Mouse (Mus musculus): ENCODE data around the gene Ubb. TPM values are rescaled to one million over a fixed set of nuclear protein-coding genes. Genes with fewer than 3 reads are reported as not detected.

Gene Ubb
- polyA plus RNA-seq, 1 experiment from 2014 or later, result 4,568 TPM

- no peak for ATAC-seq
- Histone ChIP-seq H3K27ac (ENCODE audit: low read depth, low read length) (no peak overlapping the region), H3K4me3 (ENCODE audit: low read length) (no peak overlapping the region), H3K4me1 (ENCODE audit: control insufficient read depth, insufficient read depth, low read depth, low read length) (no peaks in the 10 kb centered on the region; the same call in none of the 2 replicates), H3K9me3 (ENCODE audit: control insufficient read depth, low read length) (no peaks in the 10 kb centered on the region), H3K9ac (ENCODE audit: low read depth, low read length) (no peak overlapping the region), H3K36me3 (ENCODE audit: control insufficient read depth, insufficient read depth, low read length) (no peaks in the 10 kb centered on the region), H3K4me2 (ENCODE audit: low read length) (no peak overlapping the region; the same call in 1 of the 2 replicates), H3K27me3 (replicated peaks; ENCODE audit: control insufficient read depth, insufficient read depth, low read length) (no peaks in the 10 kb centered on the region)
- WGBS, result 77% methylated on average over 4 of the region's 4 CpGs
Observed at GRCm38 (mm10) chr11:62574703-62575085, 23.7 kb downstream of the Ubb start.

GRCm38 (mm10) chr11:62575297-62575658, 24.3 kb downstream of the Ubb start:
- Histone ChIP-seq H3K4me3 (ENCODE audit: low read length) (peak overlapping the region; percentile 58), H3K27me3 (replicated peaks; ENCODE audit: control insufficient read depth, insufficient read depth, low read length) (no peaks in the 10 kb centered on the region), H3K4me2 (ENCODE audit: low read length) (peak overlapping the region; percentile 94), H3K9me3 (ENCODE audit: control insufficient read depth, low read length) (no peaks in the 10 kb centered on the region), H3K36me3 (ENCODE audit: control insufficient read depth, insufficient read depth, low read length) (no peaks in the 10 kb centered on the region), H3K27ac (ENCODE audit: low read depth, low read length) (peak overlapping the region; percentile 80), H3K9ac (ENCODE audit: low read depth, low read length) (peak overlapping the region; percentile 80), H3K4me1 (ENCODE audit: control insufficient read depth, insufficient read depth, low read depth, low read length) (no peaks in the 10 kb centered on the region; the same call in none of the 2 replicates)
- WGBS, result under 1% methylated on average over 9 of the region's 9 CpGs
- peak; percentile 80 for ATAC-seq

GRCm38 (mm10) chr11:62575659-62576438, 24.9 kb downstream of the Ubb start:
- peak; percentile 78 for ATAC-seq
- Histone ChIP-seq H3K4me3 (ENCODE audit: low read length) (peak overlapping the region; percentile 58), H3K9ac (ENCODE audit: low read depth, low read length) (peak overlapping the region; percentile 80), H3K9me3 (ENCODE audit: control insufficient read depth, low read length) (no peaks in the 10 kb centered on the region), H3K4me2 (ENCODE audit: low read length) (peak overlapping the region; percentile 94), H3K27me3 (replicated peaks; ENCODE audit: control insufficient read depth, insufficient read depth, low read length) (no peaks in the 10 kb centered on the region), H3K36me3 (ENCODE audit: control insufficient read depth, insufficient read depth, low read length) (no peaks in the 10 kb centered on the region), H3K27ac (ENCODE audit: low read depth, low read length) (peak overlapping the region; percentile 80), H3K4me1 (ENCODE audit: control insufficient read depth, insufficient read depth, low read depth, low read length) (no peaks in the 10 kb centered on the region; the same call in none of the 2 replicates)
- WGBS, result 3% methylated on average over 27 of the region's 27 CpGs

GRCm38 (mm10) chr11:62576530-62577152, 25.7 kb downstream of the Ubb start:
- Histone ChIP-seq H3K9me3 (ENCODE audit: control insufficient read depth, low read length) (no peaks in the 10 kb centered on the region), H3K27me3 (replicated peaks; ENCODE audit: control insufficient read depth, insufficient read depth, low read length) (no peaks in the 10 kb centered on the region), H3K4me3 (ENCODE audit: low read length) (peak overlapping the region; percentile 58), H3K9ac (ENCODE audit: low read depth, low read length) (peak overlapping the region; percentile 80), H3K4me2 (ENCODE audit: low read length) (peak overlapping the region; percentile 94), H3K27ac (ENCODE audit: low read depth, low read length) (peak overlapping the region; percentile 80), H3K36me3 (ENCODE audit: control insufficient read depth, insufficient read depth, low read length) (no peaks in the 10 kb centered on the region), H3K4me1 (ENCODE audit: control insufficient read depth, insufficient read depth, low read depth, low read length) (no peaks in the 10 kb centered on the region; the same call in none of the 2 replicates)
- WGBS, result 56% methylated on average over 16 of the region's 16 CpGs
- ATAC-seq, result 0 out of 2 replicates have a peak, but pooled peaks have one; percentile 7

- H3K9ac ChIP-seq (ENCODE audit: low read depth, low read length), result no peak overlapping the region
- H3K4me2 ChIP-seq (ENCODE audit: low read length), result no peak overlapping the region
- H3K4me3 ChIP-seq (ENCODE audit: low read length), result no peak overlapping the region
- no peaks in the 10 kb centered on the region for H3K4me1 ChIP-seq (ENCODE audit: control insufficient read depth, insufficient read depth, low read depth, low read length)
- H3K27ac ChIP-seq (ENCODE audit: low read depth, low read length), result no peak overlapping the region
- H3K27me3 ChIP-seq (replicated peaks; ENCODE audit: control insufficient read depth, insufficient read depth, low read length), result no peaks in the 10 kb centered on the region
- 58% methylated on average over 6 of the region's 6 CpGs for WGBS
- no peak for ATAC-seq
- H3K9me3 ChIP-seq (ENCODE audit: control insufficient read depth, low read length), result no peaks in the 10 kb centered on the region
- H3K36me3 ChIP-seq (ENCODE audit: control insufficient read depth, insufficient read depth, low read length), result peaks cover 13% of the 10 kb centered on the region
Observed at GRCm38 (mm10) chr11:62583031-62583430, 32.1 kb downstream of the Ubb start.

- no peak overlapping the region for H3K27ac ChIP-seq (ENCODE audit: low read depth, low read length)
- H3K4me2 ChIP-seq (ENCODE audit: low read length), result no peak overlapping the region
- no peak overlapping the region for H3K4me3 ChIP-seq (ENCODE audit: low read length)
- 81% methylated on average over 9 of the region's 9 CpGs for WGBS
- peaks cover 13% of the 10 kb centered on the region for H3K36me3 ChIP-seq (ENCODE audit: control insufficient read depth, insufficient read depth, low read length)
- no peaks in the 10 kb centered on the region for H3K9me3 ChIP-seq (ENCODE audit: control insufficient read depth, low read length)
- no peak overlapping the region for H3K9ac ChIP-seq (ENCODE audit: low read depth, low read length)
- no peak for ATAC-seq
- H3K27me3 ChIP-seq (replicated peaks; ENCODE audit: control insufficient read depth, insufficient read depth, low read length), result no peaks in the 10 kb centered on the region
- no peaks in the 10 kb centered on the region for H3K4me1 ChIP-seq (ENCODE audit: control insufficient read depth, insufficient read depth, low read depth, low read length)
Observed at GRCm38 (mm10) chr11:62584671-62585206, 33.8 kb downstream of the Ubb start.

- Histone ChIP-seq H3K4me1 (ENCODE audit: control insufficient read depth, insufficient read depth, low read depth, low read length) (no peaks in the 10 kb centered on the region), H3K27me3 (replicated peaks; ENCODE audit: control insufficient read depth, insufficient read depth, low read length) (no peaks in the 10 kb centered on the region), H3K4me3 (ENCODE audit: low read length) (no peak overlapping the region), H3K36me3 (ENCODE audit: control insufficient read depth, insufficient read depth, low read length) (peaks cover 16% of the 10 kb centered on the region), H3K4me2 (ENCODE audit: low read length) (no peak overlapping the region), H3K27ac (ENCODE audit: low read depth, low read length) (no peak overlapping the region), H3K9ac (ENCODE audit: low read depth, low read length) (no peak overlapping the region), H3K9me3 (ENCODE audit: control insufficient read depth, low read length) (no peaks in the 10 kb centered on the region)
- WGBS, result 86% methylated on average over 5 of the region's 5 CpGs
- no peak for ATAC-seq
Observed at GRCm38 (mm10) chr11:62587034-62587433, 36.1 kb downstream of the Ubb start.

GRCm38 (mm10) chr11:62589391-62589790, 38.4 kb downstream of the Ubb start:
- Histone ChIP-seq H3K36me3 (ENCODE audit: control insufficient read depth, insufficient read depth, low read length) (peaks cover 19% of the 10 kb centered on the region), H3K27me3 (replicated peaks; ENCODE audit: control insufficient read depth, insufficient read depth, low read length) (no peaks in the 10 kb centered on the region), H3K4me1 (ENCODE audit: control insufficient read depth, insufficient read depth, low read depth, low read length) (no peaks in the 10 kb centered on the region), H3K9ac (ENCODE audit: low read depth, low read length) (no peak overlapping the region), H3K27ac (ENCODE audit: low read depth, low read length) (no peak overlapping the region), H3K4me2 (ENCODE audit: low read length) (no peak overlapping the region), H3K9me3 (ENCODE audit: control insufficient read depth, low read length) (no peaks in the 10 kb centered on the region), H3K4me3 (ENCODE audit: low read length) (no peak overlapping the region)
- no peak for ATAC-seq
- WGBS, result 77% methylated on average over 10 of the region's 10 CpGs

- H3K4me1 ChIP-seq (ENCODE audit: control insufficient read depth, insufficient read depth, low read depth, low read length), result no peaks in the 10 kb centered on the region
- H3K27ac ChIP-seq (ENCODE audit: low read depth, low read length), result no peak overlapping the region
- H3K9ac ChIP-seq (ENCODE audit: low read depth, low read length), result no peak overlapping the region
- no peak overlapping the region for H3K4me3 ChIP-seq (ENCODE audit: low read length)
- 93% methylated on average over 2 of the region's 2 CpGs for WGBS
- H3K4me2 ChIP-seq (ENCODE audit: low read length), result no peak overlapping the region
- no peaks in the 10 kb centered on the region for H3K9me3 ChIP-seq (ENCODE audit: control insufficient read depth, low read length)
- no peak for ATAC-seq
- H3K27me3 ChIP-seq (replicated peaks; ENCODE audit: control insufficient read depth, insufficient read depth, low read length), result no peaks in the 10 kb centered on the region
- H3K36me3 ChIP-seq (ENCODE audit: control insufficient read depth, insufficient read depth, low read length), result peaks cover 19% of the 10 kb centered on the region
Observed at GRCm38 (mm10) chr11:62591026-62591425, 40.1 kb downstream of the Ubb start.
